Mouse (Mus musculus): ENCODE results near the gene Man1c1. TPM values are rescaled to one million over a fixed set of nuclear protein-coding genes. Genes with fewer than 3 reads are reported as not detected.

Gene Man1c1
- polyA plus RNA-seq, 1 experiment: 93.7 TPM

DNA sequence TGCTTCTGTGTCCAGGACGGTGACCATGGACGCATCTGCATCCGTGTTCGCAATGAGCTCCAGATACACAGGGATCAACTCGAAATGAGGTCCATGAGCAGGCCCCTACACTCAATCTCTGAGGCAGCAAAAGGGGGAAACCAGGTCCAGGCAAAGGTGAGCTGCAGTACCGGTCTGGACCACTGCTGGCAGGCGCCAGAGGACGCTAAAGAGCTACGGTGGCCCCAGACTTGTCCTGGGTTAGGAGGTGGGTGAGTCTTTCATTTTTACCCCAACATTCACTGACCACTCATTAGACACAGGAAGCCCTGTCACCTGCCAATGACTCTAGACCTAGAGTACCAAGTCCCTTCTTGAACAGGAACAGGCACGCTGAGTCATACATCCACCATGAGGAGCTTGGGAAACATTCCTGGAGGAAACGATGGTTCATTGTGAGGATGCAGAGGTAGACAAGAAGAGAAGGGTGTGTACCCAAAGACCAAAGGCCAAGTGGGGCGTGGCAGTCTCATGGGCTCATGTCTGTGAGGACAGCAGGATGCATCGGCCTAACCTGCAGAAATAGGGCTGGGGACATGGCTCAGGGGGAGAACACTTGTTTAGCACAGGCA is 21.8 kb upstream of the Man1c1 start:
- TF ChIP-seq POLR2A (IDR thresholded peaks at IDR 0.05; ENCODE audit: borderline replicate concordance, low read depth, low read length): no peak
- no peak for TF ChIP-seq CTCF (IDR thresholded peaks at IDR 0.05; ENCODE audit: low read depth, low read length)
- Histone ChIP-seq H3K4me3 (ENCODE audit: insufficient read depth, low read length) (no peak overlapping the region), H3K4me1 (ENCODE audit: control insufficient read depth, insufficient read depth, low read length) (peaks cover 36% of the 10 kb centered on the region), H3K27ac (ENCODE audit: insufficient read depth, low read depth, low read length) (no peak overlapping the region)

DNA sequence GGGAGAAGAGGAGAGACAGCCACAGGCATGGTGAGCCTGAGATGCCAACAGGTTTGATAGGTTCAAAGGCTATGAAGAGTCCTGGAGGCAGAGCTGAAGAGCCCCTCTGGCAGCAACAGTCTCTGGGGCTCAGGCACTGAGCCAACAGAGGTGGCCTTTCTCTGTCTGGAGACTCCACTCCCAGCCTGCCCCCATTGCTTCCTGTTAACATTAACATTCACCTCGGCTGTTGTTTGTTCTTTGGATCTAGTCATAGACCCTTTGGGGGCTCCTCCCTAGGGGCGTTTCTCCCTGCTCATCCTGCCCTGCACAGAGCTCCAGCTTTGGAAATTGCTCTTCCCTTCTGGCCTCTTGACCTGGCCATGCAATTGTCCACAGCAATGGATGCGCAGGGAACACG is 20.9 kb upstream of the Man1c1 start:
- H3K4me3 ChIP-seq (ENCODE audit: insufficient read depth, low read length): no peak overlapping the region
- TF ChIP-seq CTCF (IDR thresholded peaks at IDR 0.05; ENCODE audit: low read depth, low read length) (no peak), POLR2A (IDR thresholded peaks at IDR 0.05; ENCODE audit: borderline replicate concordance, low read depth, low read length) (no peak)
- H3K4me1 ChIP-seq (ENCODE audit: control insufficient read depth, insufficient read depth, low read length): peaks cover 29% of the 10 kb centered on the region
- no peak overlapping the region for H3K27ac ChIP-seq (ENCODE audit: insufficient read depth, low read depth, low read length)

DNA sequence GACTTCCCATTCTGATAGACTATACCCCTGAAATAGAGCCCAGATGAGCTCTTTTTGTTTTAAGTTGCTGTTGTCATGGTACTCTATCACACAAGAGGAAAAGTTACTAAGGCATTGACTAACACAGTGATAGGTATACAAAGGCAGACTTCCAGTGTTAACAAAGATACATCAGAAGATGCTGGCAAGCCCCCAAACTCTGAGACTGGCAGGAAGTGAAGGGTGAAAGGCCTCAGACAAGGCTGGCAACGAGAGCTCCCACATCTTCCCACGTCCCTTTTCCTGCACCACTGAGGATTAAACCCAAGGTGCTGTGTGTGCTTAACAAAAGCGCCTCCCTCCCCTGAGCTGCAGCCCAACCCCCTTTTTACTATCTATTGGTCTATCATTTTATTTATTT is 19.2 kb upstream of the Man1c1 start:
- Histone ChIP-seq H3K27ac (ENCODE audit: insufficient read depth, low read depth, low read length) (no peak overlapping the region), H3K4me3 (ENCODE audit: insufficient read depth, low read length) (no peak overlapping the region), H3K4me1 (ENCODE audit: control insufficient read depth, insufficient read depth, low read length) (peaks cover 16% of the 10 kb centered on the region)
- no peak for TF ChIP-seq CTCF (IDR thresholded peaks at IDR 0.05; ENCODE audit: low read depth, low read length)
- no peak for TF ChIP-seq POLR2A (IDR thresholded peaks at IDR 0.05; ENCODE audit: borderline replicate concordance, low read depth, low read length)

DNA sequence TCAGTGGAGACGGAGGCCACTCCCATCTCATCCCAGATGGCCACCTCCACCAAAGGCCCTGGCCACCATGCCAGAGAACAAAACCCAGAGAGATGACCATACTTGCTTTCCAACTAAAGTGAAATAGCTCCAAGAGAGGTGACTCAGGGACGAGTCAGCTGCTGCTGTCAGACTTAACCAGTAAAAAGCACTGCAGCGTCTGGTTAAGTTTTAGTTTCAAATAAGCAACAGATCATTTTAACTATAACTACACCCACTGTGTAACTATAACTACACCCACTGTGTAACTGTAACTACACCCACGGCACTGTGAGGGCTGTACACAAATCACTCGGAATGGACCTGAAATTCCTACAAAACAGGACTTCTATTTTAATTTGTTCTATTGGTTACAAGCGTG is 17.0 kb upstream of the Man1c1 start:
- H3K4me1 ChIP-seq (ENCODE audit: control insufficient read depth, insufficient read depth, low read length): peaks cover 10% of the 10 kb centered on the region
- no peak overlapping the region for H3K27ac ChIP-seq (ENCODE audit: insufficient read depth, low read depth, low read length)
- no peak overlapping the region for H3K4me3 ChIP-seq (ENCODE audit: insufficient read depth, low read length)
- TF ChIP-seq CTCF (IDR thresholded peaks at IDR 0.05; ENCODE audit: low read depth, low read length) (no peak), POLR2A (IDR thresholded peaks at IDR 0.05; ENCODE audit: borderline replicate concordance, low read depth, low read length) (no peak)

DNA sequence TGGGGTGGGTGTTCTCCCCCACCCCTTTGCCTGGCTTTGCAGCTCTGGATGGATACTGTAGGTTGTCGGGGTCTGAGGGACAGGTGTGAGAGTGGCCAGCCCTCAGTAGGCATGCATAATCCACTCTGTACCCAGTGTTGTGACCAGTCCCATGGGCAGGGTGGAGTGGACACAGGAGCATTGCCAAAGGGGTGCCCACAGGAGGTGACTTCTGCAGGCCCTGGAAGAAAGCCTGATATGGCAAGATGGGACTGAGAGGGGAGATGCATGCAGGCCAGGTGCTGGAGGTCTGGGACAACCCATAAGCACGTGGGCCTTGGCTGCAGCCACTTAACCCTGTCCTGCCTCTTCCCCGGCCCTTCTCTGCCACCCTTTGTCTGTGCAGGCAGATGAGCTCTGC is 16.3 kb upstream of the Man1c1 start:
- H3K27ac ChIP-seq (ENCODE audit: insufficient read depth, low read depth, low read length): no peak overlapping the region
- no peak for TF ChIP-seq POLR2A (IDR thresholded peaks at IDR 0.05; ENCODE audit: borderline replicate concordance, low read depth, low read length)
- TF ChIP-seq CTCF (IDR thresholded peaks at IDR 0.05; ENCODE audit: low read depth, low read length): no peak
- H3K4me1 ChIP-seq (ENCODE audit: control insufficient read depth, insufficient read depth, low read length): peaks cover 10% of the 10 kb centered on the region
- no peak overlapping the region for H3K4me3 ChIP-seq (ENCODE audit: insufficient read depth, low read length)

DNA sequence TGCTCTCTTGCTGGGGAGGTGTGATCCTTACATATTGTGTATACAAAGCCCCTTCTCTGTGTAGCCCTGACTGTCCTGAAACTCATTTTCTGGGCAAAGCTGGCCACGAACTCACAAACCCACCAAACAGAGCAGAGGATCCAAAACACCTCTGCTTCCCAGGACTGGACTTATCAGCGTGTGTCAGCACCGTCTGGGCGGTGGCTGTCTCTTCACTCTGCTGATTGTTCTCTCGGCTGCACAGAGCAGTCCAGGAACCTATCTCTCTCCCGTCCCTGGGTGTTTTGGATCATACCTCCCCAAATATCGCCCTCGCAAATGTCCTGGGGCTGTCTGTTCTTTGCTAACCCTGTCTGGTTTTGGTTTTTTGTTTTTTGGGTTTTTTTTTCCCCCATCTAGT is 15.4 kb upstream of the Man1c1 start:
- H3K27ac ChIP-seq (ENCODE audit: insufficient read depth, low read depth, low read length): no peak overlapping the region
- TF ChIP-seq CTCF (IDR thresholded peaks at IDR 0.05; ENCODE audit: low read depth, low read length) (no peak), POLR2A (IDR thresholded peaks at IDR 0.05; ENCODE audit: borderline replicate concordance, low read depth, low read length) (no peak)
- no peak overlapping the region for H3K4me3 ChIP-seq (ENCODE audit: insufficient read depth, low read length)
- peaks cover 10% of the 10 kb centered on the region for H3K4me1 ChIP-seq (ENCODE audit: control insufficient read depth, insufficient read depth, low read length)

DNA sequence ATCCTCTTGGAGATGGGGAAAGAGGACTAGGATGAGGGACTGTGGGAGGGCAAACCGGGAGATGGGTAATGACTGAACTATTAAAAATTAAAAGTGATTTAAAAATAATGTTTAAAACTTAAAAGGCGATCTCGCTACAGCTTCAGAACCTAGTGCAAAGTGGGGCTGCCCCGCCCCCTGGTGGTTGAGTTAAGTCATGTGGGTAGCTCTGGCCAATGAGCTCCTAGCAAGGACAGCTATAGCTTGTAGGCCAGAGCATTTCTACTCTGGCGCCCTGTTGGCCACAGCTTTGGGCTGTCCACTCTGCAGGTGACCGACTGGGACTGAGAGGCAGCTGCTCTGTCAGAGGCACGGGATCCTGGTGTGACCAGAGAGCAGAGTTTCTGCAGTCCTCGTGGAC is 9.8 kb upstream of the Man1c1 start:
- Histone ChIP-seq H3K27ac (ENCODE audit: insufficient read depth, low read depth, low read length) (no peak overlapping the region), H3K4me3 (ENCODE audit: insufficient read depth, low read length) (no peak overlapping the region), H3K4me1 (ENCODE audit: control insufficient read depth, insufficient read depth, low read length) (peaks cover 5% of the 10 kb centered on the region)
- TF ChIP-seq CTCF (IDR thresholded peaks at IDR 0.05; ENCODE audit: low read depth, low read length) (peak; percentile 47; the same call in 1 of the 2 replicates), POLR2A (IDR thresholded peaks at IDR 0.05; ENCODE audit: borderline replicate concordance, low read depth, low read length) (no peak)

DNA sequence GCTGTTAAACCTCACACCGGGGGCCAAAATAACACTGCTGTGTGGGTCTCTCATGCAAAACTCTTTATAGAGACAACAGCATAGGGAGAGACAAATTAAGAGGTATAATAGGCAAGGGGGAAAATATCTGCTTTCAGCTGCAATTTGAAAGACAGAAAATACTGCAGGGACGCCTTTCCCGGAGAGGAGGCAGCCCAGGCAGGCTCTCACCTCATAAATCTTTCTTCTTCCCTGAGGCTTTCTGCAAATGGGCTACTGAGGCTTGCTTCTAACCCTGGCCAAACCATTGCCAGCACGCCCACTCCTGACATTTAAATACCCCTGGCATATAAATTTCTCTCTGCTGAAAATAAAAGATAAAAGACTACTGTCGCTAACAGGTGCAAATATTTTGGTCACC is 1.2 kb upstream of the Man1c1 start:
- TF ChIP-seq POLR2A (IDR thresholded peaks at IDR 0.05; ENCODE audit: borderline replicate concordance, low read depth, low read length) (no peak), CTCF (IDR thresholded peaks at IDR 0.05; ENCODE audit: low read depth, low read length) (no peak)
- Histone ChIP-seq H3K4me1 (ENCODE audit: control insufficient read depth, insufficient read depth, low read length) (peaks cover 21% of the 10 kb centered on the region), H3K4me3 (ENCODE audit: insufficient read depth, low read length) (0 out of 2 replicates have a peak overlapping the region, but pooled peaks have one; percentile 81)

DNA sequence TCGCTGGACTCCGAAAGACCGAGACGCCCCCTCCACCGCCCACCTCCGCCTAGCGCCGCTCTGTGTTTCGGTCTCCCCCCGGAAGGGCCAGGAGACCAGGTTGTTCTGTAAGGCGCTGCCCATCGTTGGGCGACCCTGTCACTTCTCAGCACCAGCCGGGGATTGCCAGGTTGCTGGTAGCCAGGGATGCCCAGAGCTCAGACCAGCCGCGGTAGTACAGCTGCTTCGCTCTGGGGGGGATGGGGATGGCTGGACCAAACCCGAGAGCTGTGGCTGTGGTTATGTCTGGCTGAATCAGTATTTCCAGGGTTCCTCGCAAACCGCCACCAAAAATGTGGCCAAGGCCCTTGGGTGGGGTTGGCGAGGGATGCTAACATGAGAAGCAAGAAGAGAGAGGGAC is 500 bp upstream of the Man1c1 start:
- Histone ChIP-seq H3K4me3 (ENCODE audit: insufficient read depth, low read length) (peak overlapping the region; percentile 81), H3K27ac (ENCODE audit: insufficient read depth, low read depth, low read length) (no peak overlapping the region), H3K4me1 (ENCODE audit: control insufficient read depth, insufficient read depth, low read length) (peaks cover 27% of the 10 kb centered on the region)
- no peak for TF ChIP-seq CTCF (IDR thresholded peaks at IDR 0.05; ENCODE audit: low read depth, low read length)
- no peak for TF ChIP-seq POLR2A (IDR thresholded peaks at IDR 0.05; ENCODE audit: borderline replicate concordance, low read depth, low read length)

More for the DNA sequence above, 1.2 kb upstream of the Man1c1 start:
- no peak overlapping the region for H3K27ac ChIP-seq (ENCODE audit: insufficient read depth, low read depth, low read length)

DNA sequence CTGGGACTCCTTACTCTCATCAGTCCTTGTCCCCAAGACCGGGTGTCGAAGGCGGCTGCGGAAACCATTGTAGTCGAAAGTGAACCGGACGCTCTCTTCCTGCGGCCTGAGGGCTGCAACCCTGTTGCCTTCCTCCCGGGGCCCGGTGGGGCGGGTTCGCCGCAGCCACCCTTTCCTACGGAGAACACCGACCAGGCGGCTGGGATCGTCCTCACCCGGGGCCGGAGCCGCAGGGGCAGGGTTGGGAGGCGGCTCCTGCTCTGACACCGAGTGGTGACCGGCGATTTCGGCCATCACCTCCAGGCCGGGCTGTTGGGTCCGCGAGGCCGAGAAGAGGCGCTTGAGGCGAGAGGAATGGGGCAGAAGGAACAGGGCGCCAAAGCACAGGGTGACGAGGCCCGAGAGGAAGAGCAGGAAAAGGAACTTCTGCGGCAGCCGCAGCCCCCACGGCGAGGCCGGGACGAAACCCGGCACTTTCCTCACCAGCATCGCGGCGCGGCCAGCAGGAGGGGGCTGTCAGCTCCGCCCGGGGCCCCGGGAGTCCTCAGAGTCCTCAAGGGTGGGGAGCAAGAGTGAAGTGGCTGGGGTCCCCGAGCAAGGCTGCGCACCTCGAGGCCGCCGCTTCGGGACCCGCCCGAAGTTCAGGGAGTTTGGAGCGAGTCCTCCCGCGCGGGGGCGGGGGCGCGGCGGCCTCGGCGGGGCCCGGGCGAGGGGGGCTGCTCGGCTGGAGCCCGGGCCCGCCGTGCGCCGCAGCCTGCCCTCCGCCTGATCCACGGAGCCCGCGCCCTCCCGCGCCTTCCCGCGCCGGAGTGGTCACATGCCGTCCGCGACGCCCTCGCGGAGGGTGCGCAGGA is 882 bp downstream of the Man1c1 start:
- TF ChIP-seq POLR2A (IDR thresholded peaks at IDR 0.05; ENCODE audit: borderline replicate concordance, low read depth, low read length) (no peak), CTCF (IDR thresholded peaks at IDR 0.05; ENCODE audit: low read depth, low read length) (no peak)
- Histone ChIP-seq H3K27ac (ENCODE audit: insufficient read depth, low read depth, low read length) (peak overlapping the region; percentile 86), H3K4me1 (ENCODE audit: control insufficient read depth, insufficient read depth, low read length) (peaks cover 26% of the 10 kb centered on the region), H3K4me3 (ENCODE audit: insufficient read depth, low read length) (peak overlapping the region; percentile 97)

Data from bone marrow macrophage, adult 2 months (primary cell).